Comparison of ENCODE assay signal across 9 mouse cellular contexts in the genomic region with DNA sequence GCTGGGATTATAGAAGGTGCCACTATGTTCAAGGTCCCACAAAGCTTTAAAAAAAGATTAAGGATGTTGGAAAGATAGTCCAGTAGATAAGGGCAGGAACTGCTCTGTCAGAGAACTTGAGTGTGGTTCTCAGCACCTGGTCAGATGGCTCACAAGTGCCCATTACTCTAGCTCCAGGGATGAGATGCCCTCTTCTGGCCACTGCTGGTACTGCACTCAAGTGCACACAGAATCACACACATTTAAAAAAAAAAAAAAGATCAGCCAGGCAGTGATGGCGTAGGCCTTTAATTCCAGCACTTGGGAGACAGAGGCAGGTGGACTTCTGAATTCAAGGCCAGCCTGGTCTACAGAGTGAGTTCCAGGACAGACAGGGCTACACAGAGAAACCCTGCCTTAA. TPM values are rescaled to one million over a fixed set of nuclear protein-coding genes. Genes with fewer than 3 reads are reported as not detected.
DNase-seq lines count a peak whose midpoint lies in the region; ATAC-seq and TF ChIP-seq lines count a peak whose summit lies in the region.
"Had no signal": no experiment of that assay in that cellular context is flagged by ENCODE, and none has a peak within 500 bp of the region (broad histone marks: within the 10 kb centered on the region; RNA-seq: fewer than 3 reads in every experiment).

No protein-coding gene starts in this region.

- H3K9me3 ChIP-seq in hindbrain, embryonic 11.5 days (ENCODE audit: control insufficient read depth, low read length): no peaks in the 10 kb centered on the region
- H3K9me3 ChIP-seq in hindbrain, embryonic 16.5 days (ENCODE audit: control insufficient read depth, low read length): no peaks in the 10 kb centered on the region
- H3K9me3 ChIP-seq: embryonic facial prominence, embryonic 15.5 days had no signal

- no peaks in the 10 kb centered on the region for H3K4me1 ChIP-seq in hindbrain, embryonic 11.5 days (replicated peaks; ENCODE audit: control insufficient read depth, insufficient read depth, low read length)
- no peaks in the 10 kb centered on the region for H3K4me1 ChIP-seq in hindbrain, embryonic 16.5 days (ENCODE audit: control insufficient read depth, insufficient read depth, low read depth, low read length)
- no peaks in the 10 kb centered on the region for H3K4me1 ChIP-seq in thymus, adult 2 months (replicated peaks; ENCODE audit: control insufficient read depth, insufficient read depth, low read length)
- H3K4me1 ChIP-seq in cortical plate, adult 2 months (ENCODE audit: control insufficient read depth, insufficient read depth, low read length): peaks cover 2% of the 10 kb centered on the region; the same call in 1 of the 2 replicates
- H3K4me1 ChIP-seq: embryonic facial prominence, embryonic 15.5 days had no signal

- H3K27ac ChIP-seq in hindbrain, embryonic 11.5 days (ENCODE audit: low read depth, low read length): no peak overlapping the region
- no peak overlapping the region for H3K27ac ChIP-seq in hindbrain, embryonic 16.5 days (ENCODE audit: low read depth, low read length)
- H3K27ac ChIP-seq in thymus, adult 2 months (ENCODE audit: control insufficient read depth, insufficient read depth, low read length): no peak overlapping the region
- H3K27ac ChIP-seq in cortical plate, adult 2 months (ENCODE audit: insufficient read depth, low read length): no peak overlapping the region
- H3K27ac ChIP-seq: embryonic facial prominence, embryonic 15.5 days had no signal

- no peak for TF ChIP-seq POLR2A in thymus, adult 2 months (IDR thresholded peaks at IDR 0.05; ENCODE audit: control insufficient read depth, extremely low read depth, insufficient read depth, low read length, poor library complexity)
- TF ChIP-seq POLR2A in cortical plate, adult 2 months (IDR thresholded peaks at IDR 0.05; ENCODE audit: extremely low read depth, insufficient read depth, low read length): no peak

- DNase-seq in hindbrain, embryonic 11.5 days (ENCODE audit: low spot score): peak; percentile 52
- DNase-seq in thymus, adult 2 months: peak; percentile 45
- no peak for DNase-seq in thymus, adult 18-20 months
- DNase-seq in urinary bladder, adult 18-20 months (ENCODE audit: low spot score in 2 of 2): no peak
- no peak for DNase-seq in left cerebral cortex, postnatal 10 days (ENCODE audit: extremely low spot score in 1 of 2, low spot score in 2 of 2)

- no peak overlapping the region for H3K4me2 ChIP-seq in hindbrain, embryonic 11.5 days (replicated peaks; ENCODE audit: low read depth, low read length)
- H3K4me2 ChIP-seq in hindbrain, embryonic 16.5 days (ENCODE audit: low read length): no peak overlapping the region
- H3K4me2 ChIP-seq: embryonic facial prominence, embryonic 15.5 days had no signal

- intact Hi-C loops in left cerebral cortex, postnatal 10 days (cut with DNase I): no loop called here

- H3K36me3 ChIP-seq in hindbrain, embryonic 11.5 days (ENCODE audit: control insufficient read depth, insufficient read depth, low read length): no peaks in the 10 kb centered on the region
- no peaks in the 10 kb centered on the region for H3K36me3 ChIP-seq in hindbrain, embryonic 16.5 days (ENCODE audit: control insufficient read depth, insufficient read depth, low read length)
- no peaks in the 10 kb centered on the region; the same call in 1 of the 2 replicates for H3K36me3 ChIP-seq in thymus, adult 2 months (ENCODE audit: control insufficient read depth, insufficient read depth, low read length)

- H3K27me3 ChIP-seq in hindbrain, embryonic 11.5 days (ENCODE audit: control insufficient read depth, insufficient read depth, low read length): no peaks in the 10 kb centered on the region
- no peaks in the 10 kb centered on the region for H3K27me3 ChIP-seq in hindbrain, embryonic 16.5 days (replicated peaks; ENCODE audit: control insufficient read depth, insufficient read depth, low read length)
- no peaks in the 10 kb centered on the region for H3K27me3 ChIP-seq in thymus, adult 2 months (ENCODE audit: control insufficient read depth, insufficient read depth, low read length)
- H3K27me3 ChIP-seq: embryonic facial prominence, embryonic 15.5 days had no signal

- TF ChIP-seq CTCF in thymus, adult 2 months (IDR thresholded peaks at IDR 0.05; ENCODE audit: borderline replicate concordance, control insufficient read depth, extremely low read depth, insufficient read depth, low read length, poor library complexity): no peak
- peak; percentile 53 for TF ChIP-seq CTCF in cortical plate, adult 2 months (IDR thresholded peaks at IDR 0.05; ENCODE audit: extremely low read depth, insufficient read depth, low read length)

- 84% methylated on average over 1 of the region's 1 CpGs for WGBS in hindbrain, embryonic 11.5 days
- 79% methylated on average over 1 of the region's 1 CpGs for WGBS in hindbrain, embryonic 16.5 days
- WGBS in thymus, adult 2 months: 86% methylated on average over 1 of the region's 1 CpGs

- H3K9ac ChIP-seq in hindbrain, embryonic 11.5 days (ENCODE audit: low read depth, low read length): no peak overlapping the region
- H3K9ac ChIP-seq in hindbrain, embryonic 16.5 days (ENCODE audit: low read depth, low read length): no peak overlapping the region
- H3K9ac ChIP-seq: embryonic facial prominence, embryonic 15.5 days had no signal

- ATAC-seq in hindbrain, embryonic 11.5 days (ENCODE audit: low FRiP score): no peak
- no peak for ATAC-seq in hindbrain, embryonic 16.5 days
- peak; percentile 47 for ATAC-seq in neutrophil, adult 5-6 weeks (ENCODE audit: extremely low read depth, insufficient number of reproducible peaks, low FRiP score, poor library complexity, severe bottlenecking)

- no peak overlapping the region for H3K4me3 ChIP-seq in hindbrain, embryonic 11.5 days (ENCODE audit: low read depth, low read length)
- no peak overlapping the region for H3K4me3 ChIP-seq in hindbrain, embryonic 16.5 days (ENCODE audit: low read length)
- no peak overlapping the region for H3K4me3 ChIP-seq in thymus, adult 2 months (ENCODE audit: control insufficient read depth, insufficient read depth, low read length)
- H3K4me3 ChIP-seq in cortical plate, adult 2 months (ENCODE audit: insufficient read depth, low read length): no peak overlapping the region
- H3K4me3 ChIP-seq: embryonic facial prominence, embryonic 15.5 days had no signal

RNA-seq across cellular contexts. Expression of a gene that starts 25.3 kb away (rescaled TPM):
- 9.8 and 10.3 TPM in 2 replicates for polyA plus RNA-seq in hindbrain, embryonic 11.5 days (2014; fragmentation: Nextera tagmentation; extraction: Ambion mirVana)
- polyA plus RNA-seq in hindbrain, embryonic 16.5 days (2015; fragmentation: Nextera tagmentation; extraction: Ambion mirVana): 19.6 and 20.4 TPM in 2 replicates
- 114 and 121 TPM in 2 replicates for polyA plus RNA-seq in thymus, adult 2 months (2012; rRNA removed)
- polyA plus RNA-seq in cortical plate, adult 2 months (2012; rRNA removed): 22.7 and 25.3 TPM in 2 replicates
- total RNA-seq in neutrophil, adult 5-6 weeks (2017): 54.1 and 58.2 TPM in 2 replicates
- total RNA-seq in left cerebral cortex, postnatal 10 days (2021): 10 to 100 TPM; 28.2 to 31.0 TPM

RNA-seq across cellular contexts. Expression of a gene that starts 45.3 kb away (rescaled TPM):
- 90.2 and 91.6 TPM in 2 replicates for polyA plus RNA-seq in hindbrain, embryonic 11.5 days (2014; fragmentation: Nextera tagmentation; extraction: Ambion mirVana)
- 72.4 and 84.0 TPM in 2 replicates for polyA plus RNA-seq in hindbrain, embryonic 16.5 days (2015; fragmentation: Nextera tagmentation; extraction: Ambion mirVana)
- 121 and 130 TPM in 2 replicates for polyA plus RNA-seq in thymus, adult 2 months (2012; rRNA removed)
- polyA plus RNA-seq in cortical plate, adult 2 months (2012; rRNA removed): 89.3 and 93.8 TPM in 2 replicates
- total RNA-seq in neutrophil, adult 5-6 weeks (2017): 177 and 181 TPM in 2 replicates
- 10 to 100 TPM; 82.6 to 85.7 TPM for total RNA-seq in left cerebral cortex, postnatal 10 days (2021)

Comparison
In these comparisons a context has a peak if more than half of its experiments do, and no peak if none do; other contexts are left out.
1. DNase-seq: peak in hindbrain, embryonic 11.5 days (single experiment) and thymus, adult 2 months (single experiment); none in thymus, adult 18-20 months (0 of 2), urinary bladder, adult 18-20 months (0 of 2) and left cerebral cortex, postnatal 10 days (0 of 2).